Mouse (Mus musculus) midbrain, embryonic 11.5 days (tissue): ENCODE measurements around the gene Bard1. TPM values are rescaled to one million over a fixed set of nuclear protein-coding genes. Genes with fewer than 3 reads are reported as not detected.

Source experiments
- ATAC-seq: fragments of 200-750 bp; cut with Nextera tagmentation; 2 replicates; pipeline ENCODE4 v1.8.0; 2017; ENCODE audit warnings: moderate TSS enrichment, moderate library complexity; ENCODE audit not compliant: low FRiP score
- DNase-seq: peaks from one replicate; pipeline ENCODE4 v3.0.0; 2015; ENCODE audit warnings: low spot score; ENCODE audit errors: missing footprints
- H3K27ac ChIP-seq: fragments of 300-500 bp; sonication (generic); 2 replicates; pipeline ENCODE4 v1.5.1; 2014; ENCODE audit warnings: low read depth, low read length
- H3K27me3 ChIP-seq: fragments of 300-500 bp; sonication (generic); 2 replicates; pipeline ENCODE4 v1.6.1; 2014; ENCODE audit warnings: mild to moderate bottlenecking, low read length, moderate library complexity, mixed read lengths; ENCODE audit not compliant: control insufficient read depth, insufficient read depth
- H3K36me3 ChIP-seq: fragments of 300-500 bp; sonication (generic); 2 replicates; pipeline ENCODE4 v1.6.1; 2014; ENCODE audit warnings: mild to moderate bottlenecking, low read length, moderate library complexity, mixed read lengths; ENCODE audit not compliant: control insufficient read depth, insufficient read depth
- H3K4me1 ChIP-seq: fragments of 300-500 bp; sonication (generic); 2 replicates; pipeline ENCODE4 v1.6.1; 2014; ENCODE audit warnings: low read length; ENCODE audit not compliant: control insufficient read depth, insufficient read depth
- H3K4me2 ChIP-seq: fragments of 300-500 bp; sonication (generic); 2 replicates; pipeline ENCODE4 v1.6.1; 2014; ENCODE audit warnings: mild to moderate bottlenecking, moderate library complexity
- H3K4me3 ChIP-seq: fragments of 300-500 bp; sonication (generic); 2 replicates; pipeline ENCODE4 v1.5.1; 2014; ENCODE audit warnings: low read depth, low read length
- H3K9ac ChIP-seq: fragments of 300-500 bp; sonication (generic); 2 replicates; pipeline ENCODE4 v1.6.1; 2014; ENCODE audit warnings: low read length
- H3K9me3 ChIP-seq: fragments of 300-500 bp; sonication (generic); 2 replicates; pipeline ENCODE4 v1.6.1; 2016; ENCODE audit warnings: low read length; ENCODE audit not compliant: control insufficient read depth
- WGBS: fragments of 180-500 bp; shearing (Covaris S2); extraction: QIAGEN DNeasy Blood & Tissue Kit; methylation state at CpG from one replicate; pipeline ENCODE4 v1.1.7; 2014; 5-methylcytosine and 5-hydroxymethylcytosine counted together
- polyA plus RNA-seq: library from polyadenylated mRNA; unstranded; fragments of >200 nt; fragmentation: Nextera tagmentation; extraction: Ambion mirVana; gene quantifications from 2 replicates; pipeline ENCODE4 v1.2.1, GENCODE M21; 2014

The Bard1 gene
- polyA plus RNA-seq, 1 experiment from 2014 or later: 2.7 TPM

DNA sequence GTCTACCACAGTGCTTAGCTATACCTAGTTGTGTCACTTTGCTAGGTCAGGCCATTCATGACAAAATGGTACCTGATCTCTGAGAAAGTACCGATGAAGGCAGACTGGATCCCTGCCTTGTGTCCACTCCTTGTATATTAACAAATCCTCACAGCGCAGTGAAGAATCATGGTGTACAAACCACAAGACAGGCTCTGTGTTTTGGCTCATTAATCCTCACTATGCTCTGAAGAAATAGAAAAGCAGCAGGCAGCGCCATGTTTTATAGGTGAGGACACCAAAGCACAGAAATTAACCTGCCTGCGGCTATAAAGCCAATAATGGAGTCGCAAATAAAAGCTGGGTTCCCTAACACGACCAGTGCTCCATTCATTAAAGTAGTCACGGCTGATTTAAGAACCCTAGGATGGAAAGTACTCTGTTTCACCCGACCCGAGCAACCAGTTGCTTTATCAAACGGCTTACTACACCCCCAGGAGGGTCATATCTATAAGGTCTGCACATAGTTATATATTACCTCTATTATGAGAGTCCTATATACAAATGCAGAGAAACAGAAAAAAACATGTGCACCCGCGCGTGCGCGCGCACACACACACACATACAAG, 39.0 kb downstream of the Bard1 start:
- DNase-seq (peak; percentile 75), ATAC-seq (no peak)
- no peaks in the 10 kb centered on the region for H3K27me3 ChIP-seq
- WGBS: 93% methylated on average over 16 of the region's 16 CpGs
- no peaks in the 10 kb centered on the region for H3K9me3 ChIP-seq
- no peak overlapping the region for H3K27ac ChIP-seq
- H3K4me2 ChIP-seq: no peak overlapping the region
- H3K9ac ChIP-seq: no peak overlapping the region
- H3K4me3 ChIP-seq: no peak overlapping the region
- H3K4me1 ChIP-seq: no peaks in the 10 kb centered on the region
- H3K36me3 ChIP-seq: peaks cover 3% of the 10 kb centered on the region; the same call in 1 of the 2 replicates

DNA sequence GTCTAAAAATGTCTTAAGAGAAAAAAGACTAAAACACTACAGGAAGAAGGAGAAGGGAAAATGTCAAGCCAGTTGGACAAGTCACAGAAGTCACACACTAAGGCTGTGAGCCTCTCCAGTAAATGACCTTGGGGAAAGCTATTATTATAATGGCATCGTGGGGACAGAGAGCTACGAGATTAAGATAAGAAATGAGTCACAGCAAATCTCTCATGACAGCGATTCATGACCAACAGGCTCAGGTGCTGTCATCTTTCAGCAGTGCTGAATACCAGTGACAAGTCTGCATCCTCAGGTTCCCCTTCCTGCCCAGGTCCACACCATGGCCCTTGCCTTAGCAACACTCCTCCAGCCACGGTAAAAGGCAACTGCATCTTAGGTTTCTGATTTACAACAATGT, 46.8 kb downstream of the Bard1 start:
- no peaks in the 10 kb centered on the region for H3K9me3 ChIP-seq
- WGBS: 79% methylated on average over 4 of the region's 4 CpGs
- H3K4me3 ChIP-seq: no peak overlapping the region
- H3K36me3 ChIP-seq: no peaks in the 10 kb centered on the region
- ATAC-seq: no peak
- no peak overlapping the region for H3K9ac ChIP-seq
- H3K4me2 ChIP-seq: no peak overlapping the region
- peak; percentile 26 for DNase-seq
- no peaks in the 10 kb centered on the region for H3K27me3 ChIP-seq
- H3K27ac ChIP-seq: no peak overlapping the region
- H3K4me1 ChIP-seq: no peaks in the 10 kb centered on the region

DNA sequence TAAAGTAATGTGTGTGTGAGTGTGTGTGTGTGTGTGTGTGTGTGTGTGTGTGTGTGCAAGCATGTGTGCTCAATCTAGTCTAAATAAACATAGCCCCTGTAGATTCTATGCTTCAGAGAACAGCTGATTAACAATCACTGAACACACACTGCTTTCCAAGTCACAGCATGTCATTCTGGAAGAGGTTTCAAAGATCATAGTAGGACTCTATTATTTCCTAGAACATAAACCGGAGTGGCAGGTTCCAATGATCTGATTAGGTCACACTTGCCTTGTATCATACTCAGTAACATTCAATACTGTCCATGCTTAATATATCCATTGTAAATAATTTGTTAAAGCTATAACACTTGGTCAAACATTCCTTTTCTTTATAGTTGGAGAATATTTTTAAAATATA, 47.5 kb downstream of the Bard1 start:
- 78% methylated on average over 1 of the region's 1 CpGs for WGBS
- ATAC-seq: no peak

DNA sequence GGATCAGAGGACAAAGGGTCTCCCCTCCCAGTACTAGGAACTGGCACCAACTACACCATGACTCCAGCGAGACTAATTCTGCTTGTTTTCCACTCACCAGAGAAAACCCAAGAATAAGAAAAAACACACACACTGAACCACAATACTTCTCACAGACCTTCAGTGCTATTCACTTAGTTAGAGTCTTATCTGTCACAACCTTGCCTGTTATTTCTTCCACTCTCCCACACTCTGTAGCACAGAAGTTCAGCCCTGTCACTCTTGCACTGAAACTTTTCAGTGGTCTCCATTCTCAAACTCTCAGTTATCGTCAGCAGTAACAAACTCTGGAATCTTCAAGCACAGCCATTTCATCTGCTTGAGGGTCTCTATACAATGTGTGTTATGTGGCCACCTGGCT, 50.2 kb downstream of the Bard1 start:
- Histone ChIP-seq H3K36me3 (no peaks in the 10 kb centered on the region), H3K9me3 (no peaks in the 10 kb centered on the region), H3K4me2 (no peak overlapping the region), H3K9ac (no peak overlapping the region), H3K4me3 (no peak overlapping the region), H3K27me3 (no peaks in the 10 kb centered on the region), H3K27ac (no peak overlapping the region), H3K4me1 (no peaks in the 10 kb centered on the region)
- WGBS: 88% methylated on average over 2 of the region's 2 CpGs
- ATAC-seq (no peak), DNase-seq (no peak)

More for the DNA sequence above, 47.5 kb downstream of the Bard1 start:
- H3K9ac ChIP-seq: no peak overlapping the region
- H3K27ac ChIP-seq: no peak overlapping the region
- no peak for DNase-seq
- H3K4me1 ChIP-seq: no peaks in the 10 kb centered on the region
- no peaks in the 10 kb centered on the region for H3K36me3 ChIP-seq
- no peaks in the 10 kb centered on the region for H3K9me3 ChIP-seq
- H3K4me2 ChIP-seq: no peak overlapping the region
- no peak overlapping the region for H3K4me3 ChIP-seq
- no peaks in the 10 kb centered on the region for H3K27me3 ChIP-seq

- Histone ChIP-seq H3K4me2 (no peak overlapping the region), H3K9me3 (no peaks in the 10 kb centered on the region), H3K27ac (no peak overlapping the region), H3K36me3 (no peaks in the 10 kb centered on the region), H3K4me3 (no peak overlapping the region), H3K27me3 (no peaks in the 10 kb centered on the region), H3K9ac (no peak overlapping the region), H3K4me1 (no peaks in the 10 kb centered on the region)
- DNase-seq: peak; percentile 44
- ATAC-seq: no peak
- WGBS: 94% methylated on average over 3 of the region's 3 CpGs
Measured at GRCm38 (mm10) chr1:71052252-71052651, 50.7 kb downstream of the Bard1 start.

DNA sequence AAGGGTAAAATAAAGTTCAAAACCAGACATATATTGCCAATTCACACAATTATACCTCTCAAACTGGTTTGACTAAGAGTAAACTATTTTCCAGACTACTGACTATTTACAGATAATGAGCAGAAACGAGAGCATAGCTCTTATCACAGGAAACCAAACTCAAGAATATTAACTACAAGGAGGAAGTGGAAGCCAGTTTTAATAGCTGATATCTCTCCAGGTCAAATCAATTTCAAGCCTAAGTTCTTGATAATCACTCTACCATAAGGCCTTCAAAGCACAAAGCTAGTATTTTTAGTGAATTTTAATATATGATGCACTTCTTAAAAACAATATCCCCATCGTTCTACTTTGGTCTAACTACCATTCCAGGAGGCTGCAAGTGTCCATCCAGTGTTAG, 57.8 kb downstream of the Bard1 start:
- Histone ChIP-seq H3K4me1 (no peaks in the 10 kb centered on the region), H3K27ac (no peak overlapping the region), H3K9ac (no peak overlapping the region), H3K9me3 (no peaks in the 10 kb centered on the region), H3K27me3 (no peaks in the 10 kb centered on the region), H3K4me2 (no peak overlapping the region), H3K36me3 (no peaks in the 10 kb centered on the region; the same call in 1 of the 2 replicates), H3K4me3 (no peak overlapping the region)
- ATAC-seq: no peak
- 94% methylated on average over 2 of the region's 2 CpGs for WGBS
- DNase-seq: no peak

DNA sequence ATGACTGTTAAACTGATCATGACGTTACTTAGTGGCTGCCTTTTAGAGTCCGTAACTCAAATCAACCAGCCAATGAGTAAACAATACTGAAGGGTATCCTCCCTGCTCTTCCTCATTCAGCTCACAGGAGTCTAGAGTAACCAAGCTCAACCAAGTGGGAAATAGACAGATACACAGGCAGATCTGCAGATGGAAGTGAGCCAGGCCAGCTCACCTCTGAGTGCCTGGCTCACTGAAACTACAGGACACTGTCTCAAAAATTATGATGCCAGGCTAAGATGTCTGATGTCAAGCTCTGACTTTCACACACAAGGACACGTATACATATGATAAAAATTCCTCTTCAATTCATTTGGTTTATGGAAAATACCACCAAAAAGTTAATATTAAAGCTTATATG, 59.0 kb downstream of the Bard1 start:
- DNase-seq (peak; percentile 21), ATAC-seq (no peak)
- Histone ChIP-seq H3K9ac (no peak overlapping the region), H3K4me3 (no peak overlapping the region), H3K4me2 (no peak overlapping the region), H3K27me3 (no peaks in the 10 kb centered on the region), H3K4me1 (no peaks in the 10 kb centered on the region), H3K27ac (no peak overlapping the region), H3K36me3 (no peaks in the 10 kb centered on the region; the same call in 1 of the 2 replicates), H3K9me3 (no peaks in the 10 kb centered on the region)
- WGBS: 90% methylated on average over 3 of the region's 3 CpGs

DNA sequence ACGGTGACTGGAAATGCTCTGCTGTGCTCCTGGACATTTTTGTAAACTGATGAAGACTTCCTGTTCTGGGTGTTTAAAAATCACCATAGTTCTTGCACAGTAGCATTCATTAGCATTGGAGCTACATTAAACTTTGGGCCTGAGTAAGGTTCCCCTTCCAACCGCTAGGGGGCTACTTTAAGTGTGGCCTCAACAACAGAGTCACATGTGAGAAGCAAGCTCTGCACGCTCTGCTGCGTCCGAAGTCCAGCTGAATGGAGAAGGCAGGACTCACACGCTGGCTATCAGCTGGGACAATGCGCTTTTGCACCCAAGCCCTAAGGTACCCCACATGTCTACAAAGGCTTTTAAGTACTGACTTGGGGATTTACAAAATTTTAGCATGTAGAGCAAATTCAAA, 65.9 kb downstream of the Bard1 start:
- H3K4me1 ChIP-seq: no peaks in the 10 kb centered on the region
- no peak overlapping the region for H3K4me3 ChIP-seq
- H3K4me2 ChIP-seq: no peak overlapping the region
- WGBS: 54% methylated on average over 7 of the region's 7 CpGs
- H3K9me3 ChIP-seq: no peaks in the 10 kb centered on the region
- no peaks in the 10 kb centered on the region for H3K27me3 ChIP-seq
- no peak overlapping the region for H3K9ac ChIP-seq
- no peaks in the 10 kb centered on the region for H3K36me3 ChIP-seq
- no peak overlapping the region for H3K27ac ChIP-seq
- peak; percentile 90 for DNase-seq
- peak; percentile 88 for ATAC-seq

- no peaks in the 10 kb centered on the region for H3K27me3 ChIP-seq
- WGBS: 69% methylated on average over 1 of the region's 1 CpGs
- H3K4me1 ChIP-seq: no peaks in the 10 kb centered on the region
- no peak overlapping the region for H3K9ac ChIP-seq
- H3K36me3 ChIP-seq: no peaks in the 10 kb centered on the region
- ATAC-seq (no peak), DNase-seq (no peak)
- no peak overlapping the region for H3K4me2 ChIP-seq
- H3K4me3 ChIP-seq: no peak overlapping the region
- no peak overlapping the region for H3K27ac ChIP-seq
- no peaks in the 10 kb centered on the region for H3K9me3 ChIP-seq
Measured at GRCm38 (mm10) chr1:71035565-71035964, 67.4 kb downstream of the Bard1 start.
